Mouse (Mus musculus) stomach, postnatal 0 days (tissue): ENCODE measurements around the gene Unc45a. TPM values are rescaled to one million over a fixed set of nuclear protein-coding genes. Genes with fewer than 3 reads are reported as not detected.

ENCODE experiments used
- ATAC-seq: fragments of 200-750 bp; cut with Nextera tagmentation; 2 replicates; pipeline ENCODE4 v1.8.0; 2017; ENCODE audit not compliant: low FRiP score, low TSS enrichment
- DNase-seq: peaks from one replicate; pipeline ENCODE4 v3.0.0-alpha.2; 2016; ENCODE audit warnings: low spot score
- H3K27ac ChIP-seq: fragments of 300-500 bp; sonication (generic); replicated peaks from 2 replicates; pipeline ENCODE4 v1.5.1; 2014; ENCODE audit warnings: mild to moderate bottlenecking, control low read depth
- H3K27me3 ChIP-seq: fragments of 300-500 bp; sonication (generic); 2 replicates; pipeline ENCODE4 v1.6.1; 2014; ENCODE audit warnings: low read length; ENCODE audit not compliant: control insufficient read depth, insufficient read depth
- H3K36me3 ChIP-seq: fragments of 300-500 bp; sonication (generic); 2 replicates; pipeline ENCODE4 v1.6.1; 2014; ENCODE audit warnings: low read length, mixed read lengths; ENCODE audit not compliant: control insufficient read depth, insufficient read depth
- H3K4me1 ChIP-seq: fragments of 300-500 bp; sonication (generic); replicated peaks from 2 replicates; pipeline ENCODE4 v1.6.1; 2014; ENCODE audit warnings: antibody characterized with exemption; ENCODE audit not compliant: control insufficient read depth, insufficient read depth
- H3K4me2 ChIP-seq: fragments of 300-500 bp; sonication (generic); replicated peaks from 2 replicates; pipeline ENCODE4 v1.6.1; 2014; ENCODE audit warnings: low read depth, mild to moderate bottlenecking, control low read depth, moderate library complexity
- H3K4me3 ChIP-seq: fragments of 300-500 bp; sonication (generic); 2 replicates; pipeline ENCODE4 v1.5.1; 2014; ENCODE audit warnings: low read depth, low read length, control low read depth
- H3K9ac ChIP-seq: fragments of 300-500 bp; sonication (generic); 2 replicates; pipeline ENCODE4 v1.6.1; 2014; ENCODE audit warnings: mild to moderate bottlenecking, low read length, control low read depth, mixed read lengths
- H3K9me3 ChIP-seq: fragments of 300-500 bp; sonication (generic); 2 replicates; pipeline ENCODE4 v1.6.1; 2016; ENCODE audit warnings: low read length; ENCODE audit not compliant: control insufficient read depth
- CTCF ChIP-seq: IDR thresholded peaks from 2 replicates; pipeline ENCODE4 v1.5.1; 2016; ENCODE audit warnings: antibody characterized with exemption, low read depth, mild to moderate bottlenecking, moderate library complexity
- EP300 ChIP-seq: optimal IDR thresholded peaks from 2 replicates; pipeline ENCODE3; 2016; ENCODE audit warnings: antibody characterized with exemption
- WGBS: fragments of 180-500 bp; shearing (Covaris S2); extraction: QIAGEN DNeasy Blood & Tissue Kit; methylation state at CpG from one replicate; pipeline ENCODE4 v1.1.7; 2014; 5-methylcytosine and 5-hydroxymethylcytosine counted together
- polyA plus RNA-seq: library from polyadenylated mRNA; unstranded; fragments of >200 nt; fragmentation: Nextera tagmentation; extraction: Ambion mirVana; gene quantifications from 2 replicates; pipeline ENCODE4 v1.2.1, GENCODE M21; 2015

The Unc45a gene
- polyA plus RNA-seq, 1 experiment from 2014 or later = 34.5 TPM

- no peak overlapping the region for H3K4me3 ChIP-seq
- H3K27me3 ChIP-seq = no peaks in the 10 kb centered on the region
- TF ChIP-seq EP300 = no peak
- no peak for TF ChIP-seq CTCF
- H3K4me1 ChIP-seq = no peaks in the 10 kb centered on the region
- no peak overlapping the region for H3K9ac ChIP-seq
- no peak for ATAC-seq
- 79% methylated on average over 12 of the region's 12 CpGs for WGBS
- no peak overlapping the region for H3K27ac ChIP-seq
- no peak for DNase-seq
- H3K9me3 ChIP-seq = no peaks in the 10 kb centered on the region
- H3K36me3 ChIP-seq = peaks cover 2% of the 10 kb centered on the region; the same call in 1 of the 2 replicates
- H3K4me2 ChIP-seq = no peak overlapping the region
Observed at GRCm38 (mm10) chr7:80373850-80374249, 33.0 kb upstream of the Unc45a start.

- H3K4me3 ChIP-seq = no peak overlapping the region
- H3K9me3 ChIP-seq = no peaks in the 10 kb centered on the region
- 73% methylated on average over 4 of the region's 4 CpGs for WGBS
- TF ChIP-seq CTCF = no peak
- TF ChIP-seq EP300 = no peak
- H3K4me1 ChIP-seq = no peaks in the 10 kb centered on the region
- ATAC-seq (no peak), DNase-seq (no peak)
- no peaks in the 10 kb centered on the region for H3K36me3 ChIP-seq
- no peak overlapping the region for H3K27ac ChIP-seq
- H3K9ac ChIP-seq = no peak overlapping the region
- no peaks in the 10 kb centered on the region for H3K27me3 ChIP-seq
- no peak overlapping the region for H3K4me2 ChIP-seq
Observed at GRCm38 (mm10) chr7:80373352-80373751, 32.5 kb upstream of the Unc45a start.

GRCm38 (mm10) chr7:80372667-80373066 is 31.9 kb upstream of the Unc45a start:
- H3K4me2 ChIP-seq = no peak overlapping the region
- 54% methylated on average over 2 of the region's 2 CpGs for WGBS
- H3K9me3 ChIP-seq = no peaks in the 10 kb centered on the region
- ATAC-seq = no peak
- no peaks in the 10 kb centered on the region for H3K4me1 ChIP-seq
- H3K27me3 ChIP-seq = no peaks in the 10 kb centered on the region
- no peak overlapping the region for H3K27ac ChIP-seq
- H3K4me3 ChIP-seq = no peak overlapping the region
- DNase-seq = no peak
- no peak overlapping the region for H3K9ac ChIP-seq
- no peak for TF ChIP-seq CTCF
- no peak for TF ChIP-seq EP300
- H3K36me3 ChIP-seq = no peaks in the 10 kb centered on the region; the same call in 1 of the 2 replicates

GRCm38 (mm10) chr7:80372166-80372565 is 31.4 kb upstream of the Unc45a start:
- no peaks in the 10 kb centered on the region for H3K9me3 ChIP-seq
- no peak overlapping the region for H3K9ac ChIP-seq
- no peaks in the 10 kb centered on the region for H3K4me1 ChIP-seq
- TF ChIP-seq EP300 = no peak
- no peak for TF ChIP-seq CTCF
- no peak overlapping the region for H3K4me3 ChIP-seq
- ATAC-seq (no peak), DNase-seq (no peak)
- peaks cover 4% of the 10 kb centered on the region; the same call in 1 of the 2 replicates for H3K36me3 ChIP-seq
- H3K27ac ChIP-seq = no peak overlapping the region
- no peak overlapping the region for H3K4me2 ChIP-seq
- 70% methylated on average over 3 of the region's 3 CpGs for WGBS
- no peaks in the 10 kb centered on the region for H3K27me3 ChIP-seq

GRCm38 (mm10) chr7:80371041-80371751 is 30.4 kb upstream of the Unc45a start, which contains the start of gene Man2a2:
Gene Man2a2 (minus strand): TSS chr7:80371375.
- H3K9me3 ChIP-seq = no peaks in the 10 kb centered on the region
- no peaks in the 10 kb centered on the region for H3K4me1 ChIP-seq
- DNase-seq (peak; percentile 66), ATAC-seq (peak; percentile 61; the same call in 1 of the 2 replicates)
- WGBS = under 1% methylated on average over 69 of the region's 86 CpGs
- H3K4me3 ChIP-seq = peak within 1 kb of the TSS; percentile 84
- no peaks in the 10 kb centered on the region for H3K27me3 ChIP-seq
- peak within 1 kb of the TSS; percentile 86 for H3K9ac ChIP-seq
- peaks cover 13% of the 10 kb centered on the region; the same call in 1 of the 2 replicates for H3K36me3 ChIP-seq
- peak within 1 kb of the TSS; percentile 85 for H3K4me2 ChIP-seq
- no peak for TF ChIP-seq EP300
- peak; percentile 73 for TF ChIP-seq CTCF
- H3K27ac ChIP-seq = peak within 1 kb of the TSS; percentile 87

- under 1% methylated on average over 31 of the region's 31 CpGs for WGBS
- no peaks in the 10 kb centered on the region for H3K27me3 ChIP-seq
- H3K4me1 ChIP-seq = no peaks in the 10 kb centered on the region
- no peak for TF ChIP-seq EP300
- TF ChIP-seq CTCF = no peak
- peak overlapping the region; percentile 85 for H3K4me2 ChIP-seq
- peak overlapping the region; percentile 87 for H3K27ac ChIP-seq
- H3K4me3 ChIP-seq = peak overlapping the region; percentile 84
- H3K9ac ChIP-seq = peak overlapping the region; percentile 86
- H3K36me3 ChIP-seq = peaks cover 17% of the 10 kb centered on the region; the same call in 1 of the 2 replicates
- no peaks in the 10 kb centered on the region for H3K9me3 ChIP-seq
- peak; percentile 58 for ATAC-seq
- DNase-seq = peak; percentile 76
Observed at GRCm38 (mm10) chr7:80370649-80371040, 29.8 kb upstream of the Unc45a start.
